Mouse (Mus musculus) spleen, postnatal 10 days (tissue): ENCODE results near the gene Slc35f6.
A peak's percentile ranks its signal among the peaks of the same experiment; 100 is the strongest.
"Not testable (repeated sequence)": the region's sequence is repeated elsewhere in the genome, so short reads cannot be mapped to it uniquely, and the experiment has no call there.

Source experiments
- DNase-seq, 2 experiments: peaks; one replicate each; pipeline ENCODE4 v3.0.0; 2021 to 2022; ENCODE audit warnings: low spot score in 2 of 2

The Slc35f6 gene

DNA sequence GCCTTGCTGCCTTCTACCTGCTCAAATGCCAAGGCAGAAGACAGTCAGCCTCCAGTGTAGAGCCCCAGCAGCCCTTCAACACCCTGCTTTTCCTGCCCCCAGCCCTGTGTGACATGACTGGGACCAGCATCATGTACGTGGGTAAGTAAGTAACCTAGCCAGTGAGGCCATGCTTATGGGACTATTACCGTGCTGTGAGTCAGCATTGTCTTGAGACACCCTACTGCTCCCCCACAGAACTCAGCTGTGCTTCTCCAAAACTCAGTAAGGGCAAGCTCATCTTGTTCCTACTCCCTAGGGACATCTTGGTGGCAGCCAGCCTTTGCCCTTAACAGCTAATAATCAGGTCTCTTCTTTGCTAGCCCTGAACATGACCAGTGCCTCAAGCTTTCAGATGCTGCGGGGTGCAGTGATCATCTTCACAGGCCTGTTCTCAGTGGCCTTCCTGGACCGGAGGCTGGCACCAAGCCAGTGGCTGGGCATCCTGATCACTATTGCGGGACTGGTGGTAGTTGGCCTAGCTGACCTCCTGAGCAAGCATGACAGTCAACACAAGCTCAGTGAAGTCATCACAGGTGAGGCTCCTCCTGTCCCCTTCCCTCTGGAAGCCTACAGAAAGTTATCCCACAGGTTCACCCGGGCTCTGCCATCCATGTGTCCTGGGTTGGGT, 7.9 kb downstream of the Slc35f6 start:
- DNase-seq, result no peak

DNA sequence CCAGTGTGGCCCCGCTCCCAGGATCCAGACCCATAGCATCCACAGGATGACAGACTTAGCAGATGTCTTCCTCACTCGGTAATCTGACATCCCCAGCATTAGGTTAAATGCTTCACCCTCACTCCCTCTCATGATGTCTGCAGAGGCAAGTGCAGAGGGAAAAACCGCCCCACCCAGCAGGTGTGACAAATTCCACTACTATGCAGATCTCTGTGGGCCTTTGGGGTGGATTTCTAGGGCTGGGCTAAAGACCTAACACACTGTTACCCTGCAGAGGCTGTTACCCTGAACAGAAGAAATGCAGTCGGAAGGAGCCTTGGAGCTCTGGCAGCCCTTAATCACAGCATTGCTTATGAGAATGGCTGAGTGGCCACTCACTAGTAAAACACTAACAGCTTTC, 11.3 kb downstream of the Slc35f6 start:
- DNase-seq, result no peak

DNA sequence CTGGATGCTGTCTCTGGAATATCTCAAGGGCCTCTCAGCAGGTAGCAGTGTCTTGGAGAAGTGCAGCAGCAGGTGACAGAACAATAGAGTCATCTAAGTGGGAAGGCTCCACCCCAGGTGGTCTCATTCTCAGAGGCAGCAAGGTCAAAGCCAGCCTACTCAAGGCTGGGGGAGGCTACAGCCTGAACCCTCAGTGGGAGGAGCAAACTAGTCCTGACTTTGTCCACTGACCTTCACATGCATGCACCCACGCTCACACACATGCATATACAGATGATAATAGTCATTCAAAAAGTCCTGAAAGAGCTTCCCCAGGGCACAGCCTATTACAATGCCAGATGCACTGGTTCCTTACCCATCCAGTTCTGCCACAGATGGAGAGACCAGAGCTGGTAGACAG, 12.5 kb downstream of the Slc35f6 start:
- DNase-seq, result no peak

DNA sequence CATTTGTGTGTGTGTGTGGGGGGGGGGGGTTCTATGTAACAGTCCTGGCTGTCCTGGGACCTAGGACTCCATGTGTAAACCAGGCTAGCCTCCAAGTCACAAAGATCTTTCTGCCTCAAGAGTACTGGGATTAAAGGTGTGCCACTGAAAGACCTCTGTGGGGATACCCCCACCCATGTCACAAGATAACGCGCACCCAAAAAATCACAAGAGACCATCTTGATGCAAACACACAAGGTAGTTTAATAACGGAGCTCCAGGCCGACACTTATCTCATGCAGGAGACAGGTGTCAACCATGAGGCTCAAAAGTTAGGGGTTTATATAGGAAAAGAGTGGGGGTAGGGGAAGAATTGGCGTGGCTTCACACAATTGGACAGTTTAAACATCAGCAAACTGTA, 13.1 kb downstream of the Slc35f6 start:
- no peak for DNase-seq

DNA sequence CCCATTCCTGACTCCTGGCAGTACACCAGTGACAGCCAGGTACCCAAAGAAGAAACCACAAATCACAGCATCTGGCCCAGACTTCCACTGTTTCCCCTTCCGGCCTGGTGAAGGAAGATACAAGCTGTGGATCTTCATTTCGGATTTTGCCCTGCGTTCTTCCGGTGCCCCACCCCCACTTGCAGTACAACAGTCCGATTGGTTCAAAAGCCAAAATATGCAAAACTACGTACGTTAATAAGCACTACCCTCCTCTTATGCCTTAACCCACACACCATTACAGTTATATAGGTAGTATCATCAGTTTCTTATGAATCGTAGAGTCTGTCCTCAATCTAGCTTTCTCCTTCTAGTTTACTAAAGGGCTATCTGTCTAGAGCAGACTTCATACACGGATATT, 17.6 kb downstream of the Slc35f6 start:
- DNase-seq, result no peak

DNA sequence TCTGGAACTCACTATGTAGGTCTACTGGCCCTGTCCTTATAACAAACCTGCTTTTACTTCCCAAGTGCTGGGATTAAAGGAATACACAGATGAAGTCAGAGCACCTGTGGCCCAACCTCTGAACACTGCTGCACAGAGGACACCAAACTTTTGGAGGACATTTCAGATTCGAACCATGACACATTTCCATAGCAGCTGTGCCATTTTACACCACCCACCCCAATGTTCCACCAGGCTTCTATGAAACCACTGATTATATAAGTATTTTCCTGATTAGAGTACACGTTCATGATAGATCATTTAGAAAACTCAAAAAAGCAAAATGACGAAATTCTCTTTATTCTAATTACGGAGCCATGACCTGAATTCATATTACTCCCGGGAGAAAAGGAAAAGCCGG, 18.2 kb downstream of the Slc35f6 start:
- DNase-seq, result no peak

DNA sequence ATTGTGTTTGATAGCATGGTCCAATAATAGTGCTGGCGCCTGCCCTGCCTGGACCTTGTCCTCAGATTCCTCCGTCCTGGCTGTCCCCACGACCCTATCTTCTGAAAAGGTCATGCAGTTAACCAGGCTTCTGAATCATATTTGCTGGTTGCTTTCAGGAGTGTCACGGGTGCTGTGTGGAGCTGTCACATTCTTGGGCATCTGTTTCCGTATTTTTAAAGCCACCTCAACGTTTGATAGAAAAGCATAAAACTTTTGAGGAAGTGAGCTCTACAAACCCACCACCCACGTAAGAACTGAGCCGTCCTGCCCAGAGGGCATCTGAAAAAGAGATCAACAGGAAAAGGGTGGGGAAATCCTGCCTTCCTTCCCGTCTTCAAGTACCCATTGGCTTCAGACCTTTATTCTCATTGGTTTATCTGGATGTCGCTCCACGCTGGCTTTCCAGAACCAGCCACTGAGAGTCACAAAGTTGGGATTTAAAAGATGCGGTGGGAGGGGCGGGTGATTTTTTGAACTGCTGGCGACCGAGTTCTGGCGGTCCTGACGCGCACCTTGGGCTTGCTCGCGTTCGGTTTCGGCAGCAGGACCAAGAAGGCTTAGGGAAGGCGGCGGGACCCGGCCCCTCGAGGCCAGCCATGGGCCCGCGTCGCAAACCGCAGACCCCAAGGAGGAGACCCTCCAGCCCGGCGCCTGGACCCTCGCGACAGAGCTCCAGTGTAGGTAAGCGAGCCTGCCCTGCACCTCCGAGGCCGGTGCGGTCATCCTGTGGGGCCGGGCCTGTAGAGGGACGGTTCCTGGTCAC, 18.9 kb downstream of the Slc35f6 start, which contains the start of gene Cenpa:
TSS of gene Cenpa (plus strand) at position 387 of the 805 bp plus-strand sequence.
- peak; percentile 84 to 91 for DNase-seq

DNA sequence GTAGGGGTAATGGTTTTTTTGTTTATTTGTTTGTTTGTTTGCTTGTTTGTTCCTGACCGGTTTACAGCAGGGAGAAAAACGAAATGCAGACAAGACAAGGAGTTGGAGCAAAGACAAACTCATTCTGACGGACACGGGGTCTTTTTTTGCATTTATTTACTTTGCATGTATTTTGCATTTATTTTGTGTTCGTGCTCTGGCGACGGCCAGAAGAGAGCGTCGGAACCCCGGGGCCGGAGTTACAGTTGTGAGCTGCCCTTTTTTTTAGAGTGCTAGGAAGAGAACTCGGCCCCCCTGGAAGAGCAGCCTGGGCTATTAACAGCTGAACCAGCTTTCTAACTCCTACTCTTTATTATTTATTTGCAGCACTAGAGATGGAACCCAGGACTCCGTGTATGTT, 19.5 kb downstream of the Slc35f6 start:
- peak in 1 of 2 experiments; percentile 35 for DNase-seq

DNA sequence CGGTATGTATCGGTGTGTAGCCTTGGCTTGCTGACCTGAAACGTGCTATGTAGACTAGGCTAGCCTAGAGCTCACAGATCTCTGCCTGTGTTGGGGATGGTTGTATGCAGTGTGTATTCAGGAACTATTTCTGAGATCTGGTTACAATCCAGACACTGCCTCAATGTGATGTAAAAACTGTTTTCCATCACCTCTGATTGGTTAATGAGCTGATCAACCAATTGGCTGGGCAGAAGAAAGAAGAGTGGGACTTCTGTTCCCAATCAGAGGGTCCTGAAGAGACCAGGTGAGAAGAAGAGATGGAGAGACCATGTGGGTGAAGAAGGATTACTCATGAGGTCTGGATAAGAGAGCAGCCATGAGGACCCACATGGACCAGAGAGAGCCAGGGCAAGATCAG, 20.0 kb downstream of the Slc35f6 start:
- DNase-seq, result no peak

DNA sequence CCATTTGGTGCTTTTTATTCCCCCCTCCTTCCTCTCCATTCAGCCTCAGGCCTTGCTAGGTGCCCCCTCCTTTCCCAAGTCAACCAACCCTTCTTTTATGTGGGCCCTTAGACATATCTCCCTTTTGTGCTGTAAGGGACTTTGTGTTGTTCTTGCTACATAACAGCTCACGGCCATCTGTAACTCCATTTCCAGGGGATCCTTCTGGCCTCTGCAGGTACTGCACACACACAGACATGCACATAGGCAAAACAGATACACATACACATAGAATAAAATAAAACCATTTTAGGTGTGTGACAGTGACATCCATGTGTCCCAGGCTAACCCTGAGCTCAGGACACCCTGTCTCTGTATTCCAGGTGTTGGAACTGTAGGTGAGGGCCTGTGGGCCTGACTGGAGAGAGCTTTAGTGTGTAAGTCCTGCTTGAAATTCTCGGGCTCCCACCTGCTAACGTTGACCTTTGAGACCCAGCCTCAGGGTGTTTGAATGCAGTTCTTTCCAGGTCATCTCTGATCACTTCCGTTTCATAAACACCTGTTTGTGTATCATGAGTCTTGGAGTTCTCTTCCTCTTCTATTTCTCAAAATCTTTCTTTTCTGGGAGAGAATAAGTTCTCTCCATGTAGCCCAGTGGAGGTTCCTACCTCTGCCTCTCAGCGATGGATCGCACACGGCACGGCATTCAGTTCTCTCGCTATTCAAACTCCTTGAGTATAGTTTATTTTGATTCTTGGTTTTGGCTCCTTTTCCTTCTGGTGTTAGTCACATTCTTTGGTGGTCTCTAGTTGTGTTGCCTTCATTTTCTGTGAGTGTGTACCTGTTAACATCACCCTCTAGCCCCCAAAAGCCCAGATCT, 21.1 kb downstream of the Slc35f6 start:
- peak in 1 of 2 experiments; percentile 34 for DNase-seq

DNA sequence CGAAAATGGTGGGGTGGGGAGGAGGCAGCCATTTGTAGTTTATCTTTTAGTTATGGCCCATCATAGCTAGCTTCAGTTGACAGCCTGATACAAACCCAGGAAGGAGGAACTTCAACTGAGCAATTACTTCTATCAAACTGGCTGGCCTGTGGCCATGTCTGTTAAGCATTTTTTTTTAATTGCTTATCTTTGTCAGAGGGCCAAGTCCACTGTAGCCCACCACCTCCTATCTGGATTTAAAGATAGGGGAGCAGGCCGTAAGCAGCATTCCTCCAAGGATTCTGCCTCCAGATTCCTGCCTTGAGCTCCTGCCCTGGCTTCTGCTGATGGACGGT, 21.7 kb downstream of the Slc35f6 start:
- DNase-seq, result no peak

DNA sequence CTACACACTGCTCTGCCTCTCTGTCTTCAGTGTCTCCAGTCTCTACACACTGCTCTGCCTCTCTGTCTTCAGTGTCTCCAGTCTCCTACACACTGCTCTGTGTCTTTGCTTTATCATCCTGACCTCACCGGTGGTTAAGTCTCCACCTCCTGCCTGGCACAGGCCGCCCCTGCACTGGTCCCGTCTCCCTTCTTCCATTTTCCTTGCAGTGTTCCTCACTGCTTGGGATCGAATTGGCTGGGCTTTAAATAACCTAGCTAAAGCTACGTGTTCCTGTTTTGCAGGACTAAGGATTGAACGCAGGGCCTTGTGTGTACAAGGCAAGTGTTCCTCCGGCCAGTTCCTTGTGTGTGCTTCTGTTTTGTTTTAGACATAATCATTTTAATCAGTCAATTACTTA, 22.4 kb downstream of the Slc35f6 start:
- no peak for DNase-seq

DNA sequence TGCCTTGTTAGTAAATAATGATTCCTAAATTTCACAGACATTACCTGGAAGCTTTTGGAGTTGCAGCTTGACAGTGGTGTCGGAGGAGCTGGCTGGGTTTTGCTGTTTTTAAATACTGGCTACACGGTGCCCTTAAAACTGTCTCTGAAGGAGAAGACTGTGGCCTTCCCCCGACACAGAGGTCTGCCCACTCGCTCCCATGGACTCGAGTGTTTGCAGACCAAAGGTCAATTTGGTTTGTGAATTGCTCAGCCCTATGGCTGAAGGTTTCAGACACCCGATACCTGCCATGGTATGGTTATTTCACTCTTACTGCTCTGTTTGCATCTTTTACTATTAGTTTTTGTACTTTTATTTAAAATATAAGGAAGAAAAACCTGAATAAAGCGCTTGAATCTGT, 26.3 kb downstream of the Slc35f6 start:
- no peak for DNase-seq

DNA sequence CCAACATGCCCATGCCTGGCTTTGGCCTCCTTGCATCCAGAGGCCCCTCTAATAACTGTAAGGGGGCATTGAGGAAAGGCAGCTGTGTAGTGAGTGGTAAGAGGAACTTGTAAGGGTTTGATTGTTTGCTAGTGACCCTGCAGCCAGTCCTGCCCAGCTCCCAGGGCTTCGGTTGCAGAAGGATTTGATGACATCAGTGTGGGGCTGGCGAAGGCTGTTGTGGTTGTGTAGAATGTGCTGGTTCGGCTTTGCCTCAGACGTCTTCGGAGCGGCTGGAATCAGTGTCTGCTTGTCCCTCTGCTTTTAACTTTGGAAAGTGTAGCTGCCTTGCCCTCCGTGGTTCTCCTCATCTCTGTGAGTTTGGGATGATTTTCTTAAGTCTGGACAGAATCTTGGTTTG, 29.1 kb downstream of the Slc35f6 start:
- DNase-seq, result no peak

DNA sequence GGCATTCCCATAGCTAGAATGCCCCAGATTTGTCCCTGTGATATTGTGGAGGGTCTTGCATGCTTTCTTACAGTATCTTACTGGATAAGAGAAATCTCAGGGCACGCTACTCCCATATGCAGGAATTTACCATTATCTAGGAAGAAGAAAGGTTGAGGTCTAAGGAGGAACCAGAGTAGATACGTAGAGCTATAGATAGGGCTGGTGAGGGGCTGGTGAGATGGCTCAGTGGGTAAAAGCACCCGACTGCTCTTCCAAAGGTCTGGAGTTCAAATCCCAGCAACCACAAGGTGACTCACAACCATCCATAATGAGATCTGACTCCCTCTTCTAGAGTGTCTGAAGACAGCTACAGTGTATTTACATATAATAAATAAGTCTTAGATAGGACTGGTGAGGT, 30.3 kb downstream of the Slc35f6 start:
- DNase-seq, result not testable (repeated sequence)

DNA sequence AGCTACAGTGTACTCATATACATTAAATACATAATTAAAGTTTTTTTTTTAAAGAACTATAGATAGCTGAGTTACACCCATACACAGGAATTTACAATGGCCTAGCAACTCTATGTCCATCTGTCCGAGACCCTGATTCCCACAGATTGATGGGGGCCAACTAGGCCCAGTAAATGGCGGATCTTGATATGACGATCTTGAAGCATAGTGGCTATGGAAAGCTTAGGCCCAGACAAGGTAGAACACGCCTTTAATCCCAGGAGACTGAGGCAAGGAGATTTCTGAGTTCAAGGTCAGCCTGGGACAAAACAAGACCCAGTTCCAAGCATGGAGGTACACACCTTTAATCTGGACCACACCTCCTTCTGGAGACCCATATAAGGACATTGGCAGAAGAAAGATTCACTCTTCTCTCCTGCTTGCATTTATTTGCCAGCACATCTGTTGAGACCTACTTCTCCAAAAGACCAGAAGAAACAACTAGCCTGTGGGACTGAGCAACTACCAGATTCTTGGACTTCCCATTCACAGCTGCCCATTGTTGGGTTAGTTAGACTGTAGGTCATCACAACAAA, 31.1 kb downstream of the Slc35f6 start:
- DNase-seq, result no peak

DNA sequence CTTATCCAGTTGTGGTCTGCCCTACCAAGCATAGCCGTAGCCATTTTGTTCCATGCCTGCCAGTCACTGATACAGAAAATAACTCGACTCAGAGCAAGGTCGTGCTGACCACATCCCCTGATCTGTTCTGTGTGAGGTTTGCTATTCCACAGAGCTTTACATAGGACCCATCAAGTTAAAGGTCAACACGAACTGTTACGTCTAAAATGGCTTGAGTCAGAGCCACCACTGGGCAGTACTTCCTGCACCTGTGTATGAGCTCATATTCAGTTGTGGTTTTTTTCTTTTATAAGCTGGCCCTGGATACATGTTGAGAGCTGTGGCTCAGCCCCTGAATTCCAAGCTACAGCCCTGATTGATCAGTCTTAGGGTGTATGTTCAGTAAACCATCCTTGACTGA, 31.9 kb downstream of the Slc35f6 start:
- no peak for DNase-seq

DNA sequence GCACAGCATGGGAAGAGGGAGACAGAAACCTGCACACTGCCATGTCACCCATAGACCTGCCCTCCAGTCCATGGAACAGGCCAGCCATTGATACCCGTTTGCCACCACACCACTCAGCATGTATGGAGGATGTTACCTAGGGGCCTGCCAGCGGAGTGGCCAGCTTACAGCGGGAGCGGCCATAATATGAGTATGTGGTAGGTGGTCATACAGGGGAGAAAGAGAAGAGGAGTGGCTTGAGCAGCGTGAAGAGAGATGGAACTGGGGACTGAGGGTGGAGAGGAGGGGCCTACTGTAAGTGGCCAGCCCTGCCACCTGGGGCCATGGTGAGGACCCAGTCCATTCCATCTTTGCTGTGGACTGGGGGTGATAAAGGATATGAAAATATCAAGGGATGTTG, 34.2 kb downstream of the Slc35f6 start:
- no peak for DNase-seq

DNA sequence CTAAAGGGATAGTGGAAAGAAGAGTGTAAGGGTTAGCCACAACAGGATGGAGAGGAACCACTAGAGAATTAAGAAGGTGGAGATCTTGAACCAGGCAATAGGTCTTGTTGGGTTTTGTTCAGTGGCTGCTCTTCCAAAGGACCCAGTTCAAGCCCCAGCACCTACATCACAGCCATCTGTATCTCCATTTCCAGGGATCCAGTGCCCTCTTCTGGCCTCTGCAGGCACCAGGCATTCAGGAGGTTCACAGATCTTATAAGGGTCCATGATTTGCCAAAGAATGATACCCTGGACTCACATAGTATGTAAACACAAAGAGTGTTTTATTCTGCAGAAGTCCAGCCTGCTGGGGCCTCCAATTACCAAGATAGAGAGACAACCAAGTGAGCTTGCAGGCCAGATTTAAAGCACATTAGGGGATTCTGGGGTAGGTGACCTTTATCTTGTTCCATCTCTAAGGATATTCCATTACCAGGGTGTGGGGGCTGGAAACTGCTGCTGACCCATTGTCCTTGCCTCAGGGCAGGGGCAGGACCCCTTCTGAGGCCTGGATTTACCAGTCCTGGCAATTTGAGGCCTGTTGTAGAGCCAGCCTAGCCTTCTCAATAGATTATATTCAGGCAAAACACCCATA, 35.4 kb downstream of the Slc35f6 start:
- no peak for DNase-seq

DNA sequence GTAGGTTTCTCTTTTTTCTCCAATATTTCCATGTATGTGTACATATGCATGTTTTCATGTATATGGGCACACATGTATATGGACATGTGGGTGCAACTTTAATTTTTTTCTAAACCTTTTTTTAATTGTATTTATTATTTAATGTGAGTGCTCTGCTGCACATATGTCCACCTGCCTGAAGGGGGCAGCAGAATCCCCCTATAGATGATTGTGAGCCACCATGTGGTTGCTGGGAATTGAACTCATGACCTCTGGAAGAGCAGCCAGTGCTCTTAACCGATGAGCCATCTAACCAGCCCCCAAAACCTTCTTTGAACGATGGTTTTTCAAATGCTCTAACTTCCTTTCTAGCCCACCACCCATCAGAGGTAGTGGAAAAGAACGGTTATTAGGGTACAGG, 36.3 kb downstream of the Slc35f6 start:
- DNase-seq, result no peak

DNA sequence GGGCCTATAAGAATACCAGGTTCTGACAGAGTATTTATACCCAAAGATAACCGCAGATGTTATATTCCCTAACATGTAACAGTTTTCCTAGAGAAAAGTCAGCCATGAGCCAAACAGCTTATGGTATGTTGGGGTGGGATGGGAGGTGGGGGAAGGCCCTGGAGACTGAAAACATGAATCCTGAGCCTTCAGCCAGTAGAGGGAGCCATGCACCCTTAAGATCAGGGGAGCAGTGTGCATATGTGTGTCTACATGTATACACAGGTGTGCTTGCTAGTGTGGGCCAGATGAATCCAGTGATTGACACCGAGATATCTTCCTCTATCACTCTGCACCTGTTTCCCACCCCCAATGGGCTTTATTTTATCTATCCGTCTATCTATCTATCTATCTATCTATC, 39.0 kb downstream of the Slc35f6 start:
- no peak for DNase-seq
